Mouse (Mus musculus): ENCODE measurements around the gene Nos1. TPM values are rescaled to one million over a fixed set of nuclear protein-coding genes. Genes with fewer than 3 reads are reported as not detected.

Gene Nos1
- polyA plus RNA-seq, 1 experiment from 2014 or later: 0.89 TPM

DNA sequence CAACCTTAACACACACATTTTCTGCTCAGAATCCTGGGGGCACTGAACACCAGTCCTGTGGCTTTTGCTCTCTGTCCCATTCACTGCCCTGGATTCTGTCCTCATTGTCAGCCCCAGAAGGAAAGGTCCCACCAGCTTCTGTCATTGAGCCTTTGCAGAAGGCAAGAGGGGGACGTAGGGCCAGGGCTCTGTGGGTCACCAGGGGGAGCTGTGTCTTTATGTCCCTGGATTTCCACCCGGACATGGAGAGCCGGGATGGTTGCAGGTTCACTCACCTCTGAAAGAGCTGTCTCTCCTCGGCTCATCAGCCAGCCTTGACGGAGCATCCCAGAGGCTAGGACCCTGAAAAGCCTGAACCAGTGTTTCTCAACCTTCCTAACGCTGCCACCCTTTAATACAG, 142.9 kb downstream of the Nos1 start:
- ATAC-seq: no peak
- Histone ChIP-seq H3K4me1 (ENCODE audit: control insufficient read depth, insufficient read depth, low read length) (no peaks in the 10 kb centered on the region), H3K27me3 (replicated peaks; ENCODE audit: control insufficient read depth, insufficient read depth, low read length) (no peaks in the 10 kb centered on the region), H3K27ac (ENCODE audit: low read length) (no peak overlapping the region), H3K4me3 (ENCODE audit: low read length) (no peak overlapping the region), H3K9me3 (ENCODE audit: control insufficient read depth, low read length) (no peaks in the 10 kb centered on the region), H3K36me3 (ENCODE audit: control insufficient read depth, insufficient read depth, low read length) (no peaks in the 10 kb centered on the region), H3K9ac (ENCODE audit: low read depth, low read length) (no peak overlapping the region), H3K4me2 (ENCODE audit: low read depth, low read length) (no peak overlapping the region)
- WGBS: 29% methylated on average over 6 of the region's 6 CpGs

GRCm38 (mm10) chr5:117928553-117928952, 147.7 kb downstream of the Nos1 start:
- H3K27ac ChIP-seq (ENCODE audit: low read length): no peak overlapping the region
- no peak overlapping the region for H3K4me3 ChIP-seq (ENCODE audit: low read length)
- no peak overlapping the region for H3K9ac ChIP-seq (ENCODE audit: low read depth, low read length)
- H3K4me2 ChIP-seq (ENCODE audit: low read depth, low read length): no peak overlapping the region
- no peaks in the 10 kb centered on the region for H3K36me3 ChIP-seq (ENCODE audit: control insufficient read depth, insufficient read depth, low read length)
- WGBS: 84% methylated on average over 2 of the region's 2 CpGs
- H3K27me3 ChIP-seq (replicated peaks; ENCODE audit: control insufficient read depth, insufficient read depth, low read length): no peaks in the 10 kb centered on the region
- ATAC-seq: no peak
- no peaks in the 10 kb centered on the region for H3K9me3 ChIP-seq (ENCODE audit: control insufficient read depth, low read length)
- no peaks in the 10 kb centered on the region for H3K4me1 ChIP-seq (ENCODE audit: control insufficient read depth, insufficient read depth, low read length)

DNA sequence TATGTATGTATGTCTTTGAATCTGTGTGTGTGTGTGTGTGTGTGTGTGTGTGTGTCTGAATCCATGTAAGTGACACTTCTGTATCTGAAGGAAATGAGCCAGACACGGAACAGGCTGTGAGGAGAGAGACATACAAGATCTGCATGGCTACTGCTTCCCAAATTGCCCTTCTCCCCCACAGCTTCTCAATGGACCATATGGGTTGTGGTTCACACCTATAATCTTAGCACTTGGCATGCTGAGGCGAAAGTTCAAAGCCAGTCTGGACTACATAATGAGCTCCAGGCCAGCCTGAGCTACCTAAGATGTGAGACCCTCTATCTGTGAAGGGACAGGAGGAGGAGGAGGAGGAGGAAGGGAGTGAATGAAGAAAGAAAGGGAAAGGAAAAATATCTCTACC, 151.4 kb downstream of the Nos1 start:
- no peak for ATAC-seq
- Histone ChIP-seq H3K4me3 (ENCODE audit: low read length) (no peak overlapping the region), H3K4me2 (ENCODE audit: low read depth, low read length) (no peak overlapping the region), H3K4me1 (ENCODE audit: control insufficient read depth, insufficient read depth, low read length) (no peaks in the 10 kb centered on the region), H3K36me3 (ENCODE audit: control insufficient read depth, insufficient read depth, low read length) (no peaks in the 10 kb centered on the region), H3K9ac (ENCODE audit: low read depth, low read length) (no peak overlapping the region), H3K27me3 (replicated peaks; ENCODE audit: control insufficient read depth, insufficient read depth, low read length) (no peaks in the 10 kb centered on the region), H3K9me3 (ENCODE audit: control insufficient read depth, low read length) (no peaks in the 10 kb centered on the region), H3K27ac (ENCODE audit: low read length) (no peak overlapping the region)
- 80% methylated on average over 2 of the region's 2 CpGs for WGBS

- H3K9me3 ChIP-seq (ENCODE audit: control insufficient read depth, low read length): no peaks in the 10 kb centered on the region
- no peak overlapping the region for H3K9ac ChIP-seq (ENCODE audit: low read depth, low read length)
- WGBS: 4% methylated on average over 6 of the region's 9 CpGs
- H3K27me3 ChIP-seq (replicated peaks; ENCODE audit: control insufficient read depth, insufficient read depth, low read length): no peaks in the 10 kb centered on the region
- no peaks in the 10 kb centered on the region for H3K36me3 ChIP-seq (ENCODE audit: control insufficient read depth, insufficient read depth, low read length)
- H3K4me3 ChIP-seq (ENCODE audit: low read length): no peak overlapping the region
- peak; percentile 64 for ATAC-seq
- H3K27ac ChIP-seq (ENCODE audit: low read length): no peak overlapping the region
- no peak overlapping the region for H3K4me2 ChIP-seq (ENCODE audit: low read depth, low read length)
- no peaks in the 10 kb centered on the region for H3K4me1 ChIP-seq (ENCODE audit: control insufficient read depth, insufficient read depth, low read length)
These were observed 152.0 kb downstream of the Nos1 start for GRCm38 (mm10) chr5:117932862-117933261.

- no peak for ATAC-seq
- Histone ChIP-seq H3K4me1 (ENCODE audit: control insufficient read depth, insufficient read depth, low read length) (no peaks in the 10 kb centered on the region), H3K9ac (ENCODE audit: low read depth, low read length) (no peak overlapping the region), H3K27me3 (replicated peaks; ENCODE audit: control insufficient read depth, insufficient read depth, low read length) (no peaks in the 10 kb centered on the region), H3K27ac (ENCODE audit: low read length) (no peak overlapping the region), H3K4me3 (ENCODE audit: low read length) (no peak overlapping the region), H3K9me3 (ENCODE audit: control insufficient read depth, low read length) (0 out of 2 replicates have a peak, but pooled peaks cover 2% of the 10 kb centered on the region), H3K36me3 (ENCODE audit: control insufficient read depth, insufficient read depth, low read length) (no peaks in the 10 kb centered on the region), H3K4me2 (ENCODE audit: low read depth, low read length) (no peak overlapping the region)
- 57% methylated on average over 16 of the region's 16 CpGs for WGBS
These were observed 155.5 kb downstream of the Nos1 start for GRCm38 (mm10) chr5:117936346-117936745.

DNA sequence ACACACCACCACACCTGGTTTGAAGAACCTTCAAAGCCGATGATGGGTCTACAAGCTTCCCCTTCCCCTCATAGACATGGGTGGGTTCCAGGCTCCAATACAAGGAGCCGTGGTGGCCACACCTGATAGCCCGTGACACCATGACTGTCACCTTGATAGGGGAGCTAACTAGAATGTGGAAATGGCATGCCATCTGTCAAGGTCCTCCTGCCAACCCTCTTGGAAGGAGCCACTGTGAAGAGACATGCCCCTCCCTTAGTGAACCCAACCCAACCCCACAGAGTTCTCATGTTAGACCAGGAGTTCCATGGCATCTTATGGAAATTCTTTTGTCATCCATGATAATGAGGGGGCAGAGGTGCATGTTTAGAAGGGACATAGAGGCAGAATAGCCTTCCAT, 156.4 kb downstream of the Nos1 start:
- H3K4me3 ChIP-seq (ENCODE audit: low read length): no peak overlapping the region
- no peaks in the 10 kb centered on the region for H3K4me1 ChIP-seq (ENCODE audit: control insufficient read depth, insufficient read depth, low read length)
- H3K9me3 ChIP-seq (ENCODE audit: control insufficient read depth, low read length): 0 out of 2 replicates have a peak, but pooled peaks cover 2% of the 10 kb centered on the region
- WGBS: 82% methylated on average over 3 of the region's 3 CpGs
- H3K27me3 ChIP-seq (replicated peaks; ENCODE audit: control insufficient read depth, insufficient read depth, low read length): no peaks in the 10 kb centered on the region
- H3K27ac ChIP-seq (ENCODE audit: low read length): no peak overlapping the region
- no peaks in the 10 kb centered on the region for H3K36me3 ChIP-seq (ENCODE audit: control insufficient read depth, insufficient read depth, low read length)
- no peak overlapping the region for H3K9ac ChIP-seq (ENCODE audit: low read depth, low read length)
- no peak overlapping the region for H3K4me2 ChIP-seq (ENCODE audit: low read depth, low read length)
- ATAC-seq: no peak

DNA sequence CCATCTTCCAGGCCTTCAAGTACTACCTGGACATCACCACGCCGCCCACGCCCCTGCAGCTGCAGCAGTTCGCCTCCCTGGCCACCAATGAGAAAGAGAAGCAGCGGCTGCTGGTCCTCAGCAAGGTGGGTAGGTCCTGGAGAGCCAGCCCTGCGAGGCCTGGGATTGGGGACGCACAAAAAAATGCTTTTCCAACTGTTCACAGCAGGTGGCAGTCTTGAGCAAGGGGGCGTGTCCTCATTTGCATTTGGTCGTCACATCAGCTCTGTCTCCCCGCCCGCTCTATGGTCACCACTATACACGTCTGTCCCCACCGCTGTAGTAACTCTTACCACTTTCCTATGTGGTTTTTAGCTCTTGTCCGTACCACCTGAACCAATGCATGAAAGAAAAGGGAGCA, 157.3 kb downstream of the Nos1 start:
- H3K9me3 ChIP-seq (ENCODE audit: control insufficient read depth, low read length): 0 out of 2 replicates have a peak, but pooled peaks cover 2% of the 10 kb centered on the region
- H3K9ac ChIP-seq (ENCODE audit: low read depth, low read length): no peak overlapping the region
- WGBS: 16% methylated on average over 14 of the region's 14 CpGs
- H3K27ac ChIP-seq (ENCODE audit: low read length): no peak overlapping the region
- no peaks in the 10 kb centered on the region for H3K36me3 ChIP-seq (ENCODE audit: control insufficient read depth, insufficient read depth, low read length)
- no peaks in the 10 kb centered on the region for H3K27me3 ChIP-seq (replicated peaks; ENCODE audit: control insufficient read depth, insufficient read depth, low read length)
- peak overlapping the region; percentile 56 for H3K4me2 ChIP-seq (ENCODE audit: low read depth, low read length)
- H3K4me3 ChIP-seq (ENCODE audit: low read length): peak overlapping the region; percentile 41
- H3K4me1 ChIP-seq (ENCODE audit: control insufficient read depth, insufficient read depth, low read length): no peaks in the 10 kb centered on the region
- ATAC-seq: peak; percentile 71

DNA sequence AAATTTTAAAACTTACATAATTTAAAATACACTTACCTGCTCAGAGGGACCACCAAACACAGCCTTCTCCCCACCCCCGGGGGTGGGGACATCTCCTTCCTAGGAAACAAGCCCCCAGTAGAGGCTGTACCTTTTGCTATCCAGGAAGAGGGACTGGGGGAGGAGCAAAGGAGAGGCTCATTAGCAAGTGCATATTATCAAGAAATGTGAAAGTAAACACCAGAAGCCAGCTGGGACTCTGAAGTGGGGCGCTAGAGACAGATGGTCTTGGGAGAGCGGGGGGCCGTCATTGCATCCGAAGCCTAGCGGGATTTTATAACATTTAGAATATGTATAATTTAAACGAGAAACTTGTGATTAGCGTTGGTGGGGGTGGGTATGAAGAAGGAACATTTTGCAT, 158.6 kb downstream of the Nos1 start:
- H3K9me3 ChIP-seq (ENCODE audit: control insufficient read depth, low read length): 0 out of 2 replicates have a peak, but pooled peaks cover 2% of the 10 kb centered on the region
- no peaks in the 10 kb centered on the region for H3K36me3 ChIP-seq (ENCODE audit: control insufficient read depth, insufficient read depth, low read length)
- H3K4me3 ChIP-seq (ENCODE audit: low read length): no peak overlapping the region
- H3K27ac ChIP-seq (ENCODE audit: low read length): no peak overlapping the region
- no peaks in the 10 kb centered on the region for H3K27me3 ChIP-seq (replicated peaks; ENCODE audit: control insufficient read depth, insufficient read depth, low read length)
- H3K4me1 ChIP-seq (ENCODE audit: control insufficient read depth, insufficient read depth, low read length): no peaks in the 10 kb centered on the region
- no peak for ATAC-seq
- H3K9ac ChIP-seq (ENCODE audit: low read depth, low read length): no peak overlapping the region
- no peak overlapping the region for H3K4me2 ChIP-seq (ENCODE audit: low read depth, low read length)
- 65% methylated on average over 8 of the region's 8 CpGs for WGBS

DNA sequence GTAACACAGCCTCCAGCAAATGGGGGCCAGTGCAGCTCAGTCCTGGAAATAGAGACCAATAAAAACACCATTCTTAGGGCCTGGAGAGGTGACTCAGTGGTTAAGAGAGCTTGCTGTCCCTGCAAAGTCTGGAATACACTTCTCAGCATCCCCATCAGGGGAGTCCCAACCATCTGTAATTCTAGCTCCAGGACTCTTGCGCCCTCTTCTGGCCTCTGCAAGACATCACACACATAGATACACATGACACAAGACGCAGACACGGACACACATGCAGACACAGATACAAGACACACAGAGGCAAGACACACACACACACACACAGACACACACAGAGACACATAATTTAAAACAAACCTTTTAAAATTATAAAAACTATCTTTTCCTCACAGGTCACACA, 160.7 kb downstream of the Nos1 start:
- no peaks in the 10 kb centered on the region for H3K27me3 ChIP-seq (replicated peaks; ENCODE audit: control insufficient read depth, insufficient read depth, low read length)
- no peak overlapping the region for H3K4me2 ChIP-seq (ENCODE audit: low read depth, low read length)
- H3K27ac ChIP-seq (ENCODE audit: low read length): no peak overlapping the region
- H3K9me3 ChIP-seq (ENCODE audit: control insufficient read depth, low read length): 0 out of 2 replicates have a peak, but pooled peaks cover 2% of the 10 kb centered on the region
- no peaks in the 10 kb centered on the region for H3K36me3 ChIP-seq (ENCODE audit: control insufficient read depth, insufficient read depth, low read length)
- no peaks in the 10 kb centered on the region for H3K4me1 ChIP-seq (ENCODE audit: control insufficient read depth, insufficient read depth, low read length)
- no peak for ATAC-seq
- 83% methylated on average over 3 of the region's 3 CpGs for WGBS
- no peak overlapping the region for H3K4me3 ChIP-seq (ENCODE audit: low read length)
- no peak overlapping the region for H3K9ac ChIP-seq (ENCODE audit: low read depth, low read length)

GRCm38 (mm10) chr5:117946605-117947004, 165.8 kb downstream of the Nos1 start:
- WGBS: 24% methylated on average over 4 of the region's 4 CpGs
- Histone ChIP-seq H3K4me2 (ENCODE audit: low read depth, low read length) (no peak overlapping the region), H3K36me3 (ENCODE audit: control insufficient read depth, insufficient read depth, low read length) (no peaks in the 10 kb centered on the region), H3K9ac (ENCODE audit: low read depth, low read length) (no peak overlapping the region), H3K27ac (ENCODE audit: low read length) (no peak overlapping the region), H3K4me1 (ENCODE audit: control insufficient read depth, insufficient read depth, low read length) (no peaks in the 10 kb centered on the region), H3K4me3 (ENCODE audit: low read length) (no peak overlapping the region), H3K9me3 (ENCODE audit: control insufficient read depth, low read length) (no peaks in the 10 kb centered on the region), H3K27me3 (replicated peaks; ENCODE audit: control insufficient read depth, insufficient read depth, low read length) (no peaks in the 10 kb centered on the region)
- no peak for ATAC-seq

Data from intestine, embryonic 16.5 days (tissue).